Mouse (Mus musculus): ENCODE results near the gene Spen. TPM values are rescaled to one million over a fixed set of nuclear protein-coding genes. Genes with fewer than 3 reads are reported as not detected.

The Spen gene
- total RNA-seq, 4 experiments from 2014 or later: 53.0 to 94.3 (median 63.4) TPM

DNA sequence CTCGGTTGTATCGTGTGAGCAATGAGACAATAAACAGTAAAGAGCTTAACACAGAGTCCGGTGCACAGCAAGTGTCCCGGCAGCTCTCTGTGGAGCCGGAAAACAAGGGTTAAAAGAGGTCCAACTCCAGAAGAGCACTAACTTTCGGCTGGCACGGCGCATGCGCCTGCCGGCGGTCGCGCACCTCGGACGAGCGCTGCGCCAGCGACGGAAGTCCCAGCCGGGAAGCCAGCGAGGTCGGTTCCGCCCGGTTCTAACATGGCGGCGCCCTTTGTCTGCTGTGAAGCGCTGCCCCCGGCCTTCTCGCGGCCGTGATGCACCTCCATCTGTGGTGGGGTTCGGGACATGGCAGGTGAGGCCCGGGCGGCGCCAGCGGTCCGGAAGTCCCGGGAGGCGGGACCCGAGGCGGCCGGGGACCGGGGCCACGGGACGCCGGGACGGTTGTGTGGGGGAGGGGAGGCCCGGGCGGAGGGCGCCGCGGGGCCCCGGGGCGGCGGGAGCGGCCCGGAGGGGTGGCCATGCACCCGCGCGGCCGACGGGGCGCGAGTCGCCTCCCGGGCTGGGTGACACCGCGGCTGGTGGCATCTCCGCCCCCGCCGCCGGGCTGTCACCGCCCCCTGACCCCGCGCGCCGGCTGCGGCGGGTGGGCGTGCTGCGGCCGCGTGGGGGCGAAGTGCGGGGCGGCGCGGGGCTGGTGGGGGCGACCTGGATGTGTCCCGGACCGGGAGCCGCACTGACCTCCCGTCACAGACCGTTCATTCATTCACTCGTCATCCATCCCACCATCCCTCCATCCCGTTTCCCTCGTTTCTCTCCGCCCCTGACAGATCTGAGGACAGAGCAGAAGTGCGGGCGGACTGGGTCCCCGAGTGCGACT is 93.7 kb downstream of the Spen start, which contains the start of gene Zbtb17:
Gene Zbtb17, plus strand, starts transcription at position 204 of the 877 bp plus-strand sequence.
- peak; percentile 84 for DNase-seq

DNA sequence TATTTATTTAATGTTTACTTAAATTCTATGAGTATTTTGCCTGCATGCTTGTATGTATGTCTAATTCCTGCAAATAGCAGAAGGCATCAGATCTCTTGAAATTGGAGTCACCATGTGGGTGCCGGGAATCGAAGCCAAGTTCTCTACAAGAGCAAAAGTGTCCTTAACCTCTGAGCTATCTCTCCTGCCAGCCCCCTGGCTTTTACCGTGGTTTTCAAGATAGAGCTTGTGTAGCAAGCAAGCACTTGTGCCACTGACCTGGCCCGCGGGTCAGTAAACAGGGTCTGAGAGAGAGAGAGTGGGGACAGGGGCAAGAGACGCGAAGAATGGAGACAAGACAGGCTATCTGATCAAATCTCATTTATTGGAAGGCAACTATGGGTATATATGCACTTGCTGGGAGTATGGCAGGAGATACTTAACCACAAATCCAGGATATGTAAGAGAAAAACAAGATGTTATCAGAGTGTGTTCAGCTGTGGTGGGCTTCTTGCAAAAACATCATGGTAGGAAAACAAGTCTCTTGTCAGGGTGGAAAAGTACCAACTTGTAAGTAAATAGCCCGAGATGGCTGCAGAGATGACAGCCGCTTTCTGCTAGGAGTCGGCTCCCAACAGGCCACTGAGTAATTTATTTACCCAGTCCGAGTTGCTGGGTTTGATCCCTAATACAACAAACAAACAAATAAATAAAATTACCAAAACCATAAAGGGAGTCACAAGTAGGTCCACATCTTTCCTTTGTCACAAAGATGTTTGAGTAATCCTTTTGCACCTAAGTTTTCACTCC is 94.6 kb downstream of the Spen start:
- DNase-seq: no peak

DNA sequence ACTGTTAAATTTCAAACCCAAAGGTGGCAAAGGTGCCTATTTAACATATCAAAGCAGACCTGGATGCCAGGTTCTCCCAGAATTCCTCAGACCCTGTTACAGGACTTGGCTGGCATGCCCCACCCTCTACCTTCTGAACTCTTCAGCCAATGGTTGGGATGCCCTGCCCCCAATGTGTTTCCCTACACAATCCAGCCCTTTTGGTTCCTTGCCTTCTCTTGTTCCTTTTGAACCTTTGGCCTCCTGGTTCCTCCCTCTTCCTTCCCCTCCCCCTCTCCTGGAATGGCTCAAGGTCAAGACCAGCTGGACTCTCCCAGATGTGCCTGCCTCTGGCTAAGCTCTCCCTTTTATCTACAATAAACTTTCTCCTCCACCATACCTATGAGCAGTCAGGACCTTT is 97.5 kb downstream of the Spen start:
- no peak for DNase-seq

DNA sequence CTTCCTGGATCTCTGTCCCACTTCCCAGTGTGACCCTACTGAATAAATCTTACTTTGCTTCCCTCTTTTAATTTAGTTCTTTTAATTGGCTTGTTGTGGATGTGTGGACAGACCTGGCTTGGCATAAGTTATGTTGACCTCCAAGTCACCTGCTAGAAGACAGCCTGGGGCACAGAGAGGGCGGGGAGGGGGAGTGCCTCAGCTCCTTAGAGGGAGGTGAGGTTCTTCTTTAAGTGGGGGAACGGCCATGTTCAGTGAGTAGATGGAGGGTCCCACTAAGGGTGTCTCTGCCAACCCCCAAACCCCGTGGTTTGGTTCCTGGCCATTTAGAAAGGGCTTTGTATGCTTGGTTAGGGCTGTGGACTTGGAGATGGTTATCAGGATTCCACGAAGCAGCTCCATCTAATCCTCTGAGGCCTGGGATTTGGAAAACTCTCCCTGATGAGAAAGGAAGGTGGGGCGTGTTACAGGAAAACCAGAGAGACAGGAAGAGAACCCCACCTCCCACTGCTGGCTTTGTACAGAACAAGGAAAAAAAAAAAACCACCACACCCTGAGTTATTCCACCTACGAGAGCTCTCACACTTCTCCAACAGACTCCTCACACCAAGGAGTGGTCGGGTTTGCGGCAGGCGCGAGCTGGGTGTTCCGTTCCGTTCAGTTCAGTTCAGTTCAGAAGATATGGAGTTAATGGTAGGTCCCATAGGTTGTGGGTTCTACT is 99.2 kb downstream of the Spen start:
- DNase-seq: no peak

DNA sequence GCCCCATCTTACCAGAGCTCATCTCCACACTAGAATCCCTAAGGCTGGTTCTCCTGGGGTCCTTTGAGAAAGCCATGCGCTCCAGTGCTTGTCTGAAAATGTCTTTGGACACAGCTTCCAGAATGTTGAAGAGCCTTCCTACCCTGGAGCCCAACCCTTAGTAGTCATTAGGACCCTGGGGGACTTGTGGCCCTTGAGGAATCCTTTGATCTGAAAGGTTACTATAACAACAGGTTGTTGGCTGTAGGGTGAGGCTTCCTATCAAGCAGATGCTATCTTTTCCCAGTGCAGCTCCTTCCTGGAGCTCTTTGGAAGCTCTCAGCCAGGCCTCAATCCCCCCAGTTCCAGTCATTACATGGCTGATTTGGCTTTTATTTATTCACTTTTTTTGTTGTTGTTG is 102.4 kb downstream of the Spen start, which contains the start of gene Srarp:
Gene Srarp, minus strand, starts transcription at position 132 of the 400 bp plus-strand sequence.
- no peak for DNase-seq

DNA sequence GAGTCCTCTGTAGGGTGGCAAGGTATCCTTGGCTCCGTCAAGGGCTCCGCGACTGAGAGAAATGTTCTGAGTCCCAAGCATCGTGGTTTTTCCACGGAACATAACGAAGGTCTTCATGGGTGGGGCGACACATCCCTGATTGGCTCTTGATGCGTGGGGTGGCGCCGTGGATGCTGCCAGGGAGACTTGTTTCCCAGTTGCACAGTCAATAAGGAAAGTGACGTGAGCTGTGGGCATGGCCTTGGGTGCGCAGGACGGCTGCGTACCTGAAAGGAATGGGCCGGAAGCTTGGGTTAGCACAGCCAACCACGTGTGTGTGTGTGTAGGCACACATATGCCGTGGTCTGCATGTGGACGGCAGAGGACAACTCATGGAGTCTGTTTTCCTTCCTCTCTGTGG is 105.2 kb downstream of the Spen start:
- no peak for DNase-seq

DNA sequence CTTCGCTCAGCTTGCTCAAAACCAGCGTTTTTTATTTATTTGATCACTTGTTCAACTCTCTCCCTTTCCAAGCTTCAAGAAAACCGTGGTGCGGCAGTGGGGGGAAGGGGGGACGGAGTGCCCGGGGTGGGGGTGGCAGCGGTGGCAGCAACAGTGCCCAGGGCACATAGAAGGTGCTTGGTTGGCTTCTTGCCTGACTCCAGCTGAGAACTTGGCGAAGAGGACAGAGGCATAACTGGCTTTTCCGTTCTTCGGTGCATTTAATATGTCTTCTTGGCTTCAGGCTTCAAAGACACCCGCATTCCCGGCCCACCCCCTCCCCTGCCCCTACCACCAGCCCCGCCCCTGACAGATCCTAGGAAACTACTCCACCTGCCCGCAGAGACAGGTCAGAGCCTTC is 105.7 kb downstream of the Spen start:
- no peak for DNase-seq

DNA sequence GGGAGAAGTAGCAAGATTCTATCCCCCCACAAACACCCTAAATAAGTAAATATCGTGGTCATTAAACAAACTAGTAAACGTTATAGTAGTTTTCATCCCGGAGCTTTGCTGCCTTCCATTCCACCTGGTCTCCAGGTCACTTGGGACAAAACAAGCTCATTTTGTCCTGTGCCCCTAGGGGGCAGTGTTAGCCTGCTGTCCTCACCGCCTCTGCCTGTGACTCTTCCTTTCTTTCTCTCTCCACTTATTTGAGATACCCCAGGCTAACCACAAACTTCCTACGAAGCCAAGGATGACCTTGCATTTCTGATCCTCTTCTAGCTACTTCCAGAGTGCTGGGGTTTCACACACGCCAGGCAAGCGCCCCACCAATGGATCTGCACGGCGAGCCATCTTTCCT is 107.4 kb downstream of the Spen start:
- peak; percentile 57 for DNase-seq

DNA sequence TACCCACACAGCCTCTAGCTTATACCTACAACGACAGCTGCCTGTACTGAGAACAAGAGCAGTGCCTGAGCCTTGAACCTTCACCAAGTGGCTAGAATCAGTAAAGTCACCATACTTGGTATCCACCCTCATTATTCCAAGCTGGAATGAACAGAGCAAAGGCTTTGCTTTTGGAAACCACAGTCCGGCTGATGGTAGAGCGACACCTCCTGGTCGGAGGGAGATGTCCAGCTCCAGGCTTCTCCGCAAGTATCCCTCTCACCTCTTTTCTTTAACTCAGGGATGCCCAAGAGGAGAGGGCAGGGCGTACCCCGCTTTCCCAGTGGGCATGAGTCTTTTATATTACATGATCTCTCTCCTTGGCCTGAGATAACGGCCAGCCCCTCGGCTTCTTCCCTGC is 108.5 kb downstream of the Spen start:
- no peak for DNase-seq

DNA sequence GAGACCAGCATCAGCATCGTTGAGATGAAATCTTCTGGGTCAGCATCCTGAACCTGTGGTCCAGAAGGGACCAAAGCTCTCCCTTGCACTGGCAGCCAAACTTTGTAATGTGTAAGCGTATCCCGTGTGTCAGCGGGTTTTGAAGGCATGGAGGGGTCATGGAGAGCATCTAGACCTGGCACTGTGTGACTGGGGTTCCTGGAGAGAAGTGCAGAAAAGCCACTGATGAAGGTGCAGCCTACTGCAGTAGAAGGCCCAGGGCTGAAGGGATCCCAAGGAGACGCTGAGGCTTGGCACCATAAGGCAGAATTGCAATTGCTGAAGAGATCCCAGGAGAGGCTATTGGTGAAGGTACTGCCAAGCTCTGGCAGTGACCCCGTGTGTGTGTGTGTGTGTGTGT is 109.0 kb downstream of the Spen start:
- DNase-seq: no peak

DNA sequence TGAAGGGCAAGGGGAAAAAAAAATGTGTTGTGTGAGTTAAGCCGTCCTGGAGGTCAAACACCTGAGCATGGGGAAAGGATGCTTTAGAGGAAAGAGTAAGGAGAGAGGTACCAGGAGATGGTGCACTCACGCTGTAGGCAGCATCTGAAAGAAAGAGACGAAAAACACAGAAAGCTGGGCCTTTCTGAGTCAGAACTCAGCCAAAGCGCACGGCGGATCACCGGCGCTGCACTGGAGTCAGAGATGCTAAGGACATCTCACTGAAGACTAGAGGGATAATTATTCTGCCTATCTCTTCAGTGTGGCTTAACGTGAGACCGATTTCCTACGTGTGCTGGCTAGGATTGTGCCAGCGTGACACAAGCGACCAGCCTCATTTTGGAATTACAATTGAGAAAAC is 110.5 kb downstream of the Spen start:
- no peak for DNase-seq

DNA sequence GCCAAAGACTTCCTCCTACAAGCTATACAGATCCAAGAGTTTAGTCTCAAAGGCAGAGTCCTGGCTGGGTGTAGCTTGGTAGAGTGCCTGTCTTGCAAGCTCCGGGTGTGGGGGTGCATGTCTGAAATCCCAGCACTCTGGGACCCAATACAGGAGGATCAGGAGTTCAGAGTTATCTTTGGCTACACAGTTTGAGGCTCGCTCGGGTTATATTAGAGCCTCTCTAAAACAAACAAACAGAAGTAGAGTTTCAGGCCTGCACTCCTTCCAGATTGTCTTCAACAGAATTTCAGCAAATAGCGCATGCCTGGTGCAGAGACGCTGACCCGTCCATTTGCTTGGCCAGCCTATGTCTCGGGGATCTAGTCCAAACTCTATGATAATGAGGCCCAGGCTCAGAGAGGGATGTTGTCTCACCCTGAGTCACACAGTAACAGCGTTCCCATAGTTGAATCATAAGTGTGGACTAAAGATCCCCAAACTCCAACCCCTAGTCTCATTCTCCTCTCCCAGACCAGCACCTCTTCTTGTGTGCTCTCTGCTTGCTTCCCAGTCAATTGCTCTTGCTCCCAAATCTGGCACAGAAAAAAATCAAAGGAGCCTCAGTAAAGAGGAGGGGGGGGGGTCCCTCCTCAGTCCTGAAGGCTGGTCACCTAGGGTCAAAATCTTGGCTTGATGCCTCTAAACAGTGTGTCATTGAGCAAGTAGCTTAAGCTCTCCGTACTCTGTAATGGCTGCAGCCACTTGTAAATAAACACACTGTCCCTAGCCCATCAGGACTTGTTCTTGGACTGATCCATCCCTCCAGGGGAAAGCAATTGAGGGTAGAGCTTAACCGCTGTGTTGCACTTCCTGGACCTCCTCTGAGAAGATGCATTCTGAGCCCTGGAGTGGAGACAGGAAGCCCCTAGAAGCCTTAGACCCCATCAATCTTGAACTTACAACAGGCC is 111.3 kb downstream of the Spen start:
- no peak for DNase-seq

DNA sequence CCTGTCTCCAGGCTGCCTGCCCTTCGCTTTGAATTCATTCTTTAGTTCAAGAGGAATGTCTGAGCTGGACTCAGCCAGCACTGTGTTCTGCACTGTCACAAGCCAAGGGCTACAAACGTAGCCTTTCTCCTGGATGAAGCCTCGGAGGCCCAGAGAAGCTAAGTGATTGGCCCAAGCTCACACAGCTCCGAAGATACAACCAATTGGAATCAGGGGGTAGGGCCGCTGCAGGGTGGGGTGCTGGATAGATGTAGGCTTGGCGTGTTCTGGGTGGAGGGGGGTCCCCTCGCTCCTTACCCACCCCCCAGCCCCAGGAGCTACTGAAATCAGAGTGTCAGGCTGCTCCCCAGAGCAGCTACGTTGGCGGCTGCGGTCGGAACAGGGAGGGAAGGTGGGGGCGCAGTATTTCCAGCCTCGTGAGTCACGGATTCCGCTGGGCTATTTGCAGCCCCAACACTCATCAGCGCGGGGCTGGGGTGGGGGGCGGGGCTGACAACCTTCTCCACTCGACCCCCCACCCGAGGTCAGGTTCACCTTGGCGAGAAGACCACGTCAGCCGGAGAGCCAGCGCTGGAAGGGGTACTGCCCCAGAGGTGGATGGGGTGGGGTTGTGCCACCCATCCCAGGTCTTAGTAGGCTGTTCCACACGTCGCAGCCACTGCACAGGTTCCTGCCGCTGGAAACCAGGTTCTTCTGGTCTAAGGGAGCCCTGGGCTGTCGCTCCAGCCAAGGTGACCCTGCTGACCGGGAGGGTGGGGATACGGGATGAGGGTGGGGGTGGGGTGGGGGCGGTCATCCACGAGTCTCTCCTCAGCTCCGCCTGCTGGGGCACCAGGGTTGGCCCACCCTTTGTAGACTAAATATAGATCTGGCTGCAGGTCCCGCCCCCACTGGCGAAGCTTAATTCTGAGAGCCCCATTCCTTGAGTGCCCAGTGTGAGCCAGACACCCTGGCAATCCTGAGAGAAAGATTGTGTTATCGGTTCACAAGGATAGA is 112.6 kb downstream of the Spen start:
- no peak for DNase-seq

DNA sequence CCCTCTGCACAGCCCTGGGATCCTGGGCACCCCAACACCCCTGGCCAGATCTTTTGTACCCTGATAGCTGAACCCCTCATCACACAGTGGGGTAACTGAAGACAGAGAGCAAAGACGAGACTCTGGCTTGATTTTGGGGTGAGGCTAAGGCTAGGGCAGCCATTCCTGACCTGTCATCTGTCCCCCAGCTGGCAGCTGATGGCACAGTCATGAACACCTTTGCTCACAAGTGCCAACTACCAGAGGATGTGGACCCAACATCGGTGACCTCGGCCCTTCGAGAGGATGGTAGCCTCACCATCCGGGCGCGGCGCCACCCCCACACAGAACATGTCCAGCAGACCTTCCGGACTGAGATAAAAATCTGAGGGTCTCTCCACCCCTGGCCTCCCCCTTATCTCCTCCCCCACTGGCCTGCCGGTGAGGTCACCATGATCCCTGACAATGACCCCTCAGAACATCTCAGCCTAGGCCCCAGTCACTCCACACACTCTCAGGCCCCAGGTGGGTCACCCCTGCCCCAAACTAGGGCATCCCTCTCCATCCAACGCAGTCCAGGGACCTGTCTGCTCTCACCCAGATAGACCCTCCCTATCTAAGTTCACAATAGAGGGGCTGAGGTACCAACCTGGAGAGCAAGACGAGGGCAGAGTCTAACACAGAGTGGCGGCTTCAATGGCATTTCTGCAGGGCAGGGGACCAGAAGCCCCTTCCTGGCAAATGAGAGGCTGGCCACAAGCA is 114.5 kb downstream of the Spen start:
- DNase-seq: no peak

DNA sequence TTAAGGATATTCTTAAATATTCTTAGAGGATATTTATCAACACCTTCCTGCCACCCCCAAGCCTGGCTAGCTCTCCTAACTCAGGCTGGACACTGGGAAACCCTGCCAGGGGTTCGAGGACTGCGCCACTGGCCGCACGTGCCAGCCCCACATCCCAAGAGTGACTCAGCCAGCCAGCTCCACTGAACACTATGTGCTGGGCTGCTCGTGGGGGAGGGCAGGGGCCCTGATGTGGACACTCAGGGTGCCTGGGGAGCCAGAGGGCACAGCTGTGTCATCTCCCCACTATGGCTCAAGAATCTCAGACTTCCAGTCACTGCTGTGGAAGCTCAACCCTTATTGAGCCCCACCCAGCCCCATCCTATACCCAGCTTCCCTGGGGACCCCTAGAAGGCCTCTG is 115.1 kb downstream of the Spen start:
- no peak for DNase-seq

DNA sequence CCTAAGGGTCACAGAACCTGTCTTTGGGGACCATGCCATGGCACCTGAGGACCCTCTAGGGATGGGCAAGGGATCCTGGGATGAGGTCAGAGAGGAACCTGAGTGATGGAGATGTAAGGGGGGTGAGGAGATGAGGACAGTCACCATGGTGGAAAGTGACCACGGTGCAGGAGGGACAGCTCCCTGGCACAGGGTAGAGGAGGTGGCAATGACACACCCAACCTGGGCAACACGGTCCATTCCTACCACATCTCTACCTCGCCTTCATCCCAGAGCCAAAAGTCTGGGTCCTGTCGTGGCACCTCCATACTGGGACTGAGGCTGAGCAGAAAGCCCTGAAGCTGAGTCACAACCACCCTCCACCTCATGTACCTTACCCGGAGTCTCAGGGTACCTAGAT is 115.6 kb downstream of the Spen start:
- DNase-seq: no peak

DNA sequence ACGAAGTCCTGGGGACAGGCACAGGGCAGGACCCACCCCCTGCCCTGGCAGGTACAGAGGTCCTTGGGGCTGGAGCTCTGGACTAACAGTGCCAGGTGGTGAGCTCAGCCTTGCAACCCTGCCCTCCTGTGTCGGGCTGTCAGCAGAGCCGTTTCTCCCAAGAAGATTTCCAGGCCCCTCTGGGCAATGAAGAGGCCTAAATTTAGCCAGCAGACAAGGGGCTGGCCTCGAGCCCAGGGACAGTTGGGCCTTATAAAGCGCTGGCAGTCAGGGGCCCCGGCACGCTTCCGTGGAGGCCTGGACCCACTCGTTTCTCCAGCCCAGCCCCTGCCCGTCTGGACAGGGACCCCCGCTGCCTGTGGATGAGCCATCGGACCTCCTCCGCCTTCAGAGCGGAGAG is 117.0 kb downstream of the Spen start:
- no peak for DNase-seq

DNA sequence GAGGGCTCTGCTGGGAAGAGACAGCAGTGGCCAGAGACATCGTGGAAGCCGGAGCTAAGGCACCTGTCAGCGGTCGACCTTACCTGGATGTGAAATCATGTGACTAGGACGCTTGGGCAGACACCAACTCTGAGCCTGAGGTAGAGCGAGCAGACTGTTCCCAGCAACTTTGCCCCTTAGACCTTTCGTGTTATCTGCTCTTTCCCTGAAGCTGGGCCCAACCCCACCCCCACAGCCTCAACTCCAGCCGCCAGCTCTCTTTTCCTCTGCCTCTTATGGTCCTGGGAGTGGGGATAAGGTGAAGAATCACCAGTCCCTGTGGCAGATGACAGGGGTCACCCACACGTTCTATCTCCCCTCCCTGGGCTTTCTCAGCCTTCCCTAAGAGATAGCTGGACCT is 117.5 kb downstream of the Spen start:
- DNase-seq: no peak

DNA sequence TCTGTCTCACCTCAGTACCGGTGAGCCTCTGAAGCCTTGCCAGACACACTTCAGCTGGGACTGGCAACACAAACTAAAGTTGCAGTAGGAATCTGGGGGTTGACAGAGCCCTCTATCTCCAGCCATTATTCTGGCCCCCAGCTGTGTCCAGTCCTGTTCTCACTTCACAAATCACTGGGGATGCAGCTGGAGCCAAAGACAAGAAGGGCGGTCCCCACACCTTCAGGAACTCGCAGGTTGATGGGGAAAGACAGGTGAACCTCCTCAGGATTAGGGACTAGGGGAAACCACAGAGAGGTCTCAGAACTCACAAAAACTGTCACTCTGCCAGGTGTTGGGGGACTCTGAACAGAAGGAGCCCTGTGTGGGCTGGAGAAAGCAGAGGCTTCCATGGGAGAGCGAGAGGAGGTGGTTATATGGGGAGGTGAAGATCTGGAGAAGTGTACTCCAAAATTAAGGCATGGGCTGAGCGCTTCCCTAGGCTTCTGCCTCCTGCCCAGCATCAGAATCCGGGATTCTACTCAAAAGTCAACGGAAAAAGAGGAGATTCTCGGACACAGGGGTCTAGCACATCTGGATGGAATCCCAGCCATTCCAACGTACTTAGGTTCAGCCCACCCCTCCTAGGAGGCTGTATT is 118.1 kb downstream of the Spen start, which contains the start of gene Hspb7:
Gene Hspb7, plus strand, starts transcription at position 588 of the 638 bp plus-strand sequence.
- no peak for DNase-seq
